Mouse (Mus musculus): ENCODE results near the gene Tnip1. TPM values are rescaled to one million over a fixed set of nuclear protein-coding genes. Genes with fewer than 3 reads are reported as not detected.
"Not testable (repeated sequence)": the region's sequence is repeated elsewhere in the genome, so short reads cannot be mapped to it uniquely, and the experiment has no call there.

The Tnip1 gene
- polyA plus RNA-seq, 1 experiment from 2014 or later: 19.2 TPM

- ATAC-seq (ENCODE audit: low read depth): no peak
- Histone ChIP-seq H3K4me2 (ENCODE audit: low read depth, low read length) (no peak overlapping the region), H3K9ac (ENCODE audit: low read length) (no peak overlapping the region), H3K36me3 (ENCODE audit: control insufficient read depth, insufficient read depth, low read length) (no peaks in the 10 kb centered on the region), H3K27ac (ENCODE audit: low read length) (no peak overlapping the region), H3K4me1 (replicated peaks; ENCODE audit: control insufficient read depth, insufficient read depth, low read length) (peaks cover 7% of the 10 kb centered on the region; the same call in 1 of the 2 replicates), H3K4me3 (ENCODE audit: low read length) (no peak overlapping the region), H3K27me3 (ENCODE audit: control insufficient read depth, insufficient read depth, low read depth, low read length) (no peaks in the 10 kb centered on the region), H3K9me3 (ENCODE audit: control insufficient read depth, low read length) (no peaks in the 10 kb centered on the region)
- 67% methylated on average over 6 of the region's 6 CpGs for WGBS
Measured at GRCm38 (mm10) chr11:54961164-54961850, 1.4 kb downstream of the Tnip1 start.

- Histone ChIP-seq H3K4me3 (ENCODE audit: low read length) (no peak overlapping the region), H3K27me3 (ENCODE audit: control insufficient read depth, insufficient read depth, low read depth, low read length) (no peaks in the 10 kb centered on the region), H3K4me2 (ENCODE audit: low read depth, low read length) (no peak overlapping the region), H3K27ac (ENCODE audit: low read length) (no peak overlapping the region), H3K4me1 (replicated peaks; ENCODE audit: control insufficient read depth, insufficient read depth, low read length) (peaks cover 8% of the 10 kb centered on the region; the same call in 1 of the 2 replicates), H3K36me3 (ENCODE audit: control insufficient read depth, insufficient read depth, low read length) (no peaks in the 10 kb centered on the region), H3K9me3 (ENCODE audit: control insufficient read depth, low read length) (no peaks in the 10 kb centered on the region), H3K9ac (ENCODE audit: low read length) (no peak overlapping the region)
- WGBS: 63% methylated on average over 6 of the region's 6 CpGs
- ATAC-seq (ENCODE audit: low read depth): no peak
Measured at GRCm38 (mm10) chr11:54960251-54960650, 2.5 kb downstream of the Tnip1 start.

- Histone ChIP-seq H3K4me2 (ENCODE audit: low read depth, low read length) (no peak overlapping the region), H3K27me3 (ENCODE audit: control insufficient read depth, insufficient read depth, low read depth, low read length) (no peaks in the 10 kb centered on the region), H3K4me1 (replicated peaks; ENCODE audit: control insufficient read depth, insufficient read depth, low read length) (peaks cover 12% of the 10 kb centered on the region; the same call in 1 of the 2 replicates), H3K4me3 (ENCODE audit: low read length) (no peak overlapping the region), H3K9me3 (ENCODE audit: control insufficient read depth, low read length) (no peaks in the 10 kb centered on the region), H3K9ac (ENCODE audit: low read length) (no peak overlapping the region), H3K36me3 (ENCODE audit: control insufficient read depth, insufficient read depth, low read length) (no peaks in the 10 kb centered on the region), H3K27ac (ENCODE audit: low read length) (0 out of 2 replicates have a peak overlapping the region, but pooled peaks have one; percentile 31)
- 29% methylated on average over 3 of the region's 3 CpGs for WGBS
- no peak for ATAC-seq (ENCODE audit: low read depth)
Measured at GRCm38 (mm10) chr11:54958571-54959073, 4.1 kb downstream of the Tnip1 start.

- not testable (repeated sequence) for H3K36me3 ChIP-seq (ENCODE audit: control insufficient read depth, insufficient read depth, low read length); H3K4me2 ChIP-seq (ENCODE audit: low read depth, low read length); H3K27me3 ChIP-seq (ENCODE audit: control insufficient read depth, insufficient read depth, low read depth, low read length); H3K4me3 ChIP-seq (ENCODE audit: low read length); ATAC-seq (ENCODE audit: low read depth); H3K27ac ChIP-seq (ENCODE audit: low read length); H3K9me3 ChIP-seq (ENCODE audit: control insufficient read depth, low read length); H3K9ac ChIP-seq (ENCODE audit: low read length)
- WGBS: 85% methylated on average over 3 of the region's 3 CpGs
- peaks cover 12% of the 10 kb centered on the region; the same call in 1 of the 2 replicates for H3K4me1 ChIP-seq (replicated peaks; ENCODE audit: control insufficient read depth, insufficient read depth, low read length)
Measured at GRCm38 (mm10) chr11:54957708-54958107, 5.0 kb downstream of the Tnip1 start.

- Histone ChIP-seq H3K36me3 (ENCODE audit: control insufficient read depth, insufficient read depth, low read length) (no peaks in the 10 kb centered on the region), H3K27ac (ENCODE audit: low read length) (no peak overlapping the region), H3K9me3 (ENCODE audit: control insufficient read depth, low read length) (no peaks in the 10 kb centered on the region), H3K4me1 (replicated peaks; ENCODE audit: control insufficient read depth, insufficient read depth, low read length) (peaks cover 10% of the 10 kb centered on the region; the same call in 1 of the 2 replicates), H3K27me3 (ENCODE audit: control insufficient read depth, insufficient read depth, low read depth, low read length) (no peaks in the 10 kb centered on the region), H3K4me3 (ENCODE audit: low read length) (no peak overlapping the region), H3K4me2 (ENCODE audit: low read depth, low read length) (no peak overlapping the region), H3K9ac (ENCODE audit: low read length) (no peak overlapping the region)
- ATAC-seq (ENCODE audit: low read depth): no peak
- 63% methylated on average over 7 of the region's 7 CpGs for WGBS
Measured at GRCm38 (mm10) chr11:54956912-54957311, 5.8 kb downstream of the Tnip1 start.

- Histone ChIP-seq H3K4me3 (ENCODE audit: low read length) (peak overlapping the region; percentile 81), H3K9ac (ENCODE audit: low read length) (peak overlapping the region; percentile 90)
- WGBS: under 1% methylated on average over 59 of the region's 59 CpGs
Measured at GRCm38 (mm10) chr11:54955735-54956480, 6.8 kb downstream of the Tnip1 start.

GRCm38 (mm10) chr11:54955400-54955734 lies 7.3 kb downstream of the Tnip1 start:
- H3K27ac ChIP-seq (ENCODE audit: low read length): peak overlapping the region; percentile 89; the same call in 1 of the 2 replicates
- 41% methylated on average over 10 of the region's 10 CpGs for WGBS
- peak overlapping the region; percentile 64 for H3K4me2 ChIP-seq (ENCODE audit: low read depth, low read length)
- not testable (repeated sequence) for H3K4me1 ChIP-seq (replicated peaks; ENCODE audit: control insufficient read depth, insufficient read depth, low read length); ATAC-seq (ENCODE audit: low read depth); H3K27me3 ChIP-seq (ENCODE audit: control insufficient read depth, insufficient read depth, low read depth, low read length); H3K36me3 ChIP-seq (ENCODE audit: control insufficient read depth, insufficient read depth, low read length); H3K9me3 ChIP-seq (ENCODE audit: control insufficient read depth, low read length)
- peak overlapping the region; percentile 90 for H3K9ac ChIP-seq (ENCODE audit: low read length)
- peak overlapping the region; percentile 81 for H3K4me3 ChIP-seq (ENCODE audit: low read length)

More at GRCm38 (mm10) chr11:54955735-54956480, 6.8 kb downstream of the Tnip1 start:
- Histone ChIP-seq H3K27ac (ENCODE audit: low read length) (peak overlapping the region; percentile 89), H3K36me3 (ENCODE audit: control insufficient read depth, insufficient read depth, low read length) (no peaks in the 10 kb centered on the region), H3K4me1 (replicated peaks; ENCODE audit: control insufficient read depth, insufficient read depth, low read length) (peaks cover 6% of the 10 kb centered on the region; the same call in 1 of the 2 replicates), H3K9me3 (ENCODE audit: control insufficient read depth, low read length) (no peaks in the 10 kb centered on the region), H3K27me3 (ENCODE audit: control insufficient read depth, insufficient read depth, low read depth, low read length) (no peaks in the 10 kb centered on the region), H3K4me2 (ENCODE audit: low read depth, low read length) (peak overlapping the region; percentile 64)
- peak; percentile 99 for ATAC-seq (ENCODE audit: low read depth)

GRCm38 (mm10) chr11:54954716-54955115 lies 8.0 kb downstream of the Tnip1 start:
- Histone ChIP-seq H3K27me3 (ENCODE audit: control insufficient read depth, insufficient read depth, low read depth, low read length) (no peaks in the 10 kb centered on the region), H3K4me1 (replicated peaks; ENCODE audit: control insufficient read depth, insufficient read depth, low read length) (peaks cover 6% of the 10 kb centered on the region; the same call in 1 of the 2 replicates), H3K9ac (ENCODE audit: low read length) (no peak overlapping the region), H3K9me3 (ENCODE audit: control insufficient read depth, low read length) (no peaks in the 10 kb centered on the region), H3K36me3 (ENCODE audit: control insufficient read depth, insufficient read depth, low read length) (no peaks in the 10 kb centered on the region), H3K4me2 (ENCODE audit: low read depth, low read length) (no peak overlapping the region), H3K27ac (ENCODE audit: low read length) (no peak overlapping the region), H3K4me3 (ENCODE audit: low read length) (no peak overlapping the region)
- no peak for ATAC-seq (ENCODE audit: low read depth)
- 83% methylated on average over 8 of the region's 8 CpGs for WGBS

GRCm38 (mm10) chr11:54953993-54954446 lies 8.7 kb downstream of the Tnip1 start:
- no peak overlapping the region for H3K9ac ChIP-seq (ENCODE audit: low read length)
- peaks cover 6% of the 10 kb centered on the region; the same call in 1 of the 2 replicates for H3K4me1 ChIP-seq (replicated peaks; ENCODE audit: control insufficient read depth, insufficient read depth, low read length)
- H3K36me3 ChIP-seq (ENCODE audit: control insufficient read depth, insufficient read depth, low read length): no peaks in the 10 kb centered on the region
- no peak overlapping the region for H3K27ac ChIP-seq (ENCODE audit: low read length)
- no peak overlapping the region for H3K4me2 ChIP-seq (ENCODE audit: low read depth, low read length)
- ATAC-seq (ENCODE audit: low read depth): no peak
- no peaks in the 10 kb centered on the region for H3K27me3 ChIP-seq (ENCODE audit: control insufficient read depth, insufficient read depth, low read depth, low read length)
- 46% methylated on average over 9 of the region's 9 CpGs for WGBS
- no peak overlapping the region for H3K4me3 ChIP-seq (ENCODE audit: low read length)
- H3K9me3 ChIP-seq (ENCODE audit: control insufficient read depth, low read length): no peaks in the 10 kb centered on the region
